Mouse (Mus musculus): ENCODE measurements around the gene Arpc5.
A peak's percentile ranks its signal among the peaks of the same experiment; 100 is the strongest.
"Not testable (repeated sequence)": the region's sequence is repeated elsewhere in the genome, so short reads cannot be mapped to it uniquely, and the experiment has no call there.

Arpc5 gene

GRCm38 (mm10) chr1:152779071-152779737 lies 12.9 kb downstream of the Arpc5 start:
- peak; percentile 41 for DNase-seq (ENCODE audit: low spot score)

DNA sequence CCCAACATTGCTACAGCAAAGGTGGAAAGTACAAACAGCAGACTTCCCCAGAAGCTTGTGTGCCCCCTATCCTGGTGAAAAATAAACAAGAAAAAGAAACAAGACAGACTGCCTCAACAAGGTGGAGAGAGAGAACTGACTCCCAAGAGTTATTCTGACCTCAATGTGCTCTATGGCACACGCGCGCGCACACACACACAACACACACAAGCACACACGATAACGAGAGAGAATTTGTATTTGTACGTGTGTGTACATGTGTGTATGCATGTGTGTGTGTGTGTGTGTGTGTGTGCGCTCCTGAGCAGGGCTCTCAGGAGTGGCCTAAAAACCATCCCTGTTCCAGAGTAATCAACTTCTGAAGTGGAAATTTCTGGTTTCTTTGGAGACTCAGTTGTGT lies 18.3 kb downstream of the Arpc5 start:
- DNase-seq (ENCODE audit: low spot score) = no peak

DNA sequence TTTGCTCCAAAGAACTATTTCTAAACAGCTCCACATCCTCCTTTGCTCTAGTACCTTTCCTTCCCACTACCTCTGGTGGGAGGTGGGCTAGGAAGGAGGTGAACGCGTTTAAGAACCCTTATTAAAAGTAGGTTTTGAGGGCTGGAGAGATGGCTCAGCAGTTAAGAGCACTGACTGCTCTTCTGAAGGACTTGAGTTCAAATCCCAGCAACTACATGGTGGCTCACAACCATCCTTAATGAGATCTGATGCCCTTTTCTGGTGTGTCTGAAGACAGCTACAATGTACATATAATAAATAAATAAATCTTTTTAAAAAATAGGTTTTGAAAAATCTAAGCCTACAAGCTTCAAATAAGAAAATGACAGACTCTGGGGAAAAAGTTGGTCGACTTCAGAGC lies 19.1 kb downstream of the Arpc5 start:
- DNase-seq (ENCODE audit: low spot score) = not testable (repeated sequence)

DNA sequence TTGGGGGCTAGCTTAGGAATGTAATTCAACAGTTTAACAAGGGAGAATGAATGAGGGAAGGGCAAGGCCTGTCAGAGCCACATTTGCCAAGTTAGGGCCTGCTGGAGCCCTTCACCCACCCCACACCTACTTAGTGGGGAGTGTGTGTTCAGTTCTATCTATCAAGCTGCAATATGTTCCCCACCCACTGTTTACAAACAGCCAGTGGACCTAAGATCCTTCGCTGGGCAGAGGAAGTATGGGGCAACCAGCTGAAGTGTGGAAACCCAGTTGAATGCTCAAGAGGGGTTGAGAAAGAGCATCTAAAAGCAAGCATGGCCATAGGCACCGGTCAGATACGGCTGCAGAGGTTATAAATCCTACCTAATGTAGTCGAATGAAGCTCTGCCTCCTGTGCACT lies 20.6 kb downstream of the Arpc5 start:
- no peak for DNase-seq (ENCODE audit: low spot score)

DNA sequence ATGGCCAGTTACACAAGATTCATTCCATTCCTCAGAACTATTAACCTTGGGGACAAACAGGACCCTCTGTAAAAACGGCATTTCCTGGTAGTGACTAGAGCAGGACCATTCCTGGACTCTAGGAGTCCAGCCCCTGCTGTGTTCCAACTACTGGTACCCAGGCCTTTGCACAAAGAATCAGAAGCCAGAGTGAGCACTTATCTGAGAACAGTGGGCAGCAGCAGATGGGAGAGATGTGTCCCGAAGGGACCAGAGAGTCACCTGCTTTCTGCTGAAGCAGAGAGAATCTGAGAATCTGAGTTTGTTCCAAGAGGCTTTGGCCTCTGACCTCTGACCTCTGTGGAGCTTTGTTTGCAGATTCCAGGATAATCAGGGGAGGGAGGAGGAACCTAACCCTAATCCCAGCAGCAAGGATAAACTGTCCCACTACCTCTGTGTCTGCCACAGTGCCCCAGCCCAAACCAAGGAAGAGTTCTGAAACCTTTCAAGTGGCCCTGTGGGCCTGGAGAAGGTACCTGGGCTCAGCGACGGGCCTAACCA lies 21.8 kb downstream of the Arpc5 start:
- no peak for DNase-seq (ENCODE audit: low spot score)

DNA sequence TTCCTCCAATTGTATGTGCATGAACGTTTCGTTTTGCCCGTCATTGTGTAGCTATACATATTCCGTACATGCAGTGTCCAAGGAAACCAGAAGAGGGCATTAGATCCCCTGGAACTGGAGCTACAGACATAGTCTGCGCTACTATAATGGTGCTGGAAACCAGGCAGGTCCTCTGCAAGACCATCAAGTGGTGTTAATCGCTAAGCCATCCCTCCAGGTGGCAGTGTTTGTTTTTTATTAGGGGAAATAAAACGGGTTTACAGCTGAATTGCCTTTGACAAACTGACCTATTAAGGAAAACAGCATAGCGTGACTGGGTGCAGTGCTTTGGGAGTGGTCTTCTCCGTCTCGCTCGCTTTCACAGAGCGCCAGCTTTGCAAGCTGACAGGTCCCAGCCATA lies 23.9 kb downstream of the Arpc5 start:
- DNase-seq (ENCODE audit: low spot score) = no peak

DNA sequence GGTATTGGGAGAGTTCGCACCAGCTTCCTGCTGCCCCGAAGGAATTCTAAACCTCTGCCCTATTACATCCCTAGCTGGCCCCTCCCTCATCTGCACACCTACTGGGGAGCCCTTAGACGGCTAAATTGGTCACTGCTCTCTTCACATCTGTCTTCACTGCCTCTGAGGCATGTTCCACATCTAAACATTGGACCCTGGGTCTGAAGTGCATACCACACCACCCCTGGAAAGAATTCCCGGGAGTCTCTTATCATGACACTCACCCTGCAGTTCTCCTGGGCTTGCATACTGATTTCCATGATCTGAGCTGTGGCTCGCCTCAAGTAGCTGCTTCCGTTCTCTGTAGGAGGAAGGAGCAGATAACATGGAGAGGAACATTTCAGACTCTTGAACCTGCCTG lies 24.5 kb downstream of the Arpc5 start:
- DNase-seq (ENCODE audit: low spot score) = no peak

GRCm38 (mm10) chr1:152791269-152791668 lies 24.9 kb downstream of the Arpc5 start:
- no peak for DNase-seq (ENCODE audit: low spot score)

GRCm38 (mm10) chr1:152792736-152793494 lies 26.6 kb downstream of the Arpc5 start:
- no peak for DNase-seq (ENCODE audit: low spot score)

- no peak for DNase-seq (ENCODE audit: low spot score)
These were observed 27.3 kb downstream of the Arpc5 start for GRCm38 (mm10) chr1:152793495-152794130.

DNA sequence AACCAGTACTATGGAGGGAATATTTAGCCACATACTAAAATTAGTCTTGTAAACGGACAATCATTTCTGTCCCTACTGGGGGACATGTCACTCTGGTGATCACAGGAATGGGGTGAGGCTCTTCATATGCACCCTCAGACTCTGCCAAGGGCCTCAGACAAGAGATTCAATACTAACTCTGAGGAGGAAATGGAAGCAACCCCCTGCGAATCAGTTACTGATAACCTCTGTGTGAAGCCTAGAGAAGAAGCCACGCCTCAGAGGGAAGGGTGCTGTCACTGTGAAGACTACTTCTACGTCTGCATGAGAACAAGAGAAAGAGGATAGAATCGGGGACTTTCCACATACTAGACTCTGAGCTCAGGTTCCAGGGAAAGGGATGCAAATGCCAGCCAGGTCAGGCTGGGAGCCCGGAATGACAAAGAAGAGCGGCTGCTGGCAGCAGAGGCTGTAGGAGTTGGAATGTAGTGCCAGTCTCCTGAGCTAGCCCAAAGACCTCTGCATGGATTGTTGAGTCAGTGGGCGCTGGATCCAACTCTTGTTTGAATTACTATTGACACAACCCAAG lies 29.4 kb downstream of the Arpc5 start:
- no peak for DNase-seq (ENCODE audit: low spot score)

GRCm38 (mm10) chr1:152796683-152797263 lies 30.4 kb downstream of the Arpc5 start:
- DNase-seq (ENCODE audit: low spot score) = no peak

- no peak for DNase-seq (ENCODE audit: low spot score)
These were observed 31.8 kb downstream of the Arpc5 start for GRCm38 (mm10) chr1:152798125-152798524.

DNA sequence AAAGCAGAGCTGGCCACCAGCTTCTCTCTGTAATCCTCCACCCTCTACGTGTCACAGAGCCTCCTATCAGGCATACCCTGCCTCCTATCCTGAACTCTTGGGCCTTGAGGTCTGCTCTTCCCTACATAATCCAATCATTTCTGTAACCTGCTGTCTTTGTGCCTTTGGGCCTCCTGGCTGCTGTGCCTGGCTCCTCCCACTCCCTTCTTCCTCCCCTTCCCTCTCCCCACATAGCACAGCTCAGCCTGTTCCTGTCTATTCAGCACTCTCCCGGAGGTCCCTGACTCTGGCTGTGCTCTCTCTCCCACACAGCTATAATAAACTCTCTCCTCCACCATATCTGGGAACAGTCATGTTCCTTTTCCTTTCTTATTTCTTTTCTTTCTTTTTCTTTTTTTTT lies 33.6 kb downstream of the Arpc5 start, which contains the start of gene Ncf2:
Gene Ncf2, plus strand, starts transcription at position 298 of the 400 bp plus-strand sequence.
- no peak for DNase-seq (ENCODE audit: low spot score)

DNA sequence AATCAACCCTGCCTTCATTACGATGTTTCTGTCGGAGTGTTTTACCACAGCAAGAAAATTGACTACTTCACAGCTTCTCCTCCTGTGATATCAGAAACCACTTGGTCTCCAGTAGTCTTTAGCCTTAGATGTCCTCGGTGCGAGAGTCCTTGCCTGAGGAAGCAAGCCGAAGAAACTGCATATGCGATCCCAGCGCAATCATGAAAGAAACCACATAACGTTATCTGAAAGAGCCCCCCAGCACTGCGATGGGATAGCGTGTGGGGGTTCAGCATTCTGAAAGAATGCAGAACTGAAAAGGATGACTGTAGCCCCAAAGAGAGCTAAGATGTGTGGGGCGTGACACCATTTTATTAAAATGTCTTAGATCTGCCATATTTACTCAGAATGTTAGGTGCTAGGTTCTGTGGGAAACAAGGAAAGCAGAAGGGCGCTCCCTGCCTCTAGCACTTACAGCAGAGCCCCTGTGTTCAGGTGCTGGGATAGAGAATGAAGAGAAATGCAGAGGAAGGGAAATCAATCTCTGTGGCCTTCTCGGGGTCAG lies 34.4 kb downstream of the Arpc5 start:
- no peak for DNase-seq (ENCODE audit: low spot score)

- no peak for DNase-seq (ENCODE audit: low spot score)
These were observed 38.6 kb downstream of the Arpc5 start for GRCm38 (mm10) chr1:152804907-152805306.

DNA sequence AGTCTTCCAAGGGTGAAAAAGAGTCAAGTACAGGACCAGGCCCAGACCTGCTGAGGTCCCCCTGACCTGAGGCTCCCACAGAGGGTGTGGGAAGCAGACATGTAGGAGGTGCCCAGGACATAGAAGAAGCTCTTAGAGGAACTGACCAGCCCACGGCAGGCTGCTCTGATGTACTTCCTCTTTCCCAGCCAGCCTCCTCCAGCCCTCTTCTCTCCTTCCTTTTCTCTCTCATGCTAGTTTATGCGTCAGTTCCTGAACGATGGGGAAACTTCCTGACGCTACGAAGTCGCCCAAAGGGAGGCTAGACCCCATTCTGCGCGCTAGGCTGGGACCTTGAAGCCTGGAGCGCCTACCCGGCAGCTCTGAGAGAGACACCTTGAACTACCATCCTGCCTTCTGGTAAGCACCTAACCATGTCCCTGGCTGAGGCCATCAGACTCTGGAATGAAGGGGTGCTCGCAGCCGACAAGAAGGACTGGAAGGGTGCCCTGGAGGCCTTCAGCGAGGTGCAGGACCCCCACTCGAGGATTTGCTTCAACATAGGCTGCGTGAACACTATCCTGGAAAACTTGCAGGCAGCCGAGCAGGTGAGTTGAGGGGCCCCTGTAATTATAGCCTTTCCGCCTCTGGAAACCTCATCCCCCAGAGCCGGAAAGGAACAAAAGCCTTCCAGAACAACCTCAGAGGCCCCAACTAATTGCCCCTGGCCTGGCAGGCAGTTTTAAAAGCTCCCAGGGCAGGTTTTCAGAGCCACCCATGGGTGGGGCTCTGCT lies 41.5 kb downstream of the Arpc5 start:
- DNase-seq (ENCODE audit: low spot score) = no peak

DNA sequence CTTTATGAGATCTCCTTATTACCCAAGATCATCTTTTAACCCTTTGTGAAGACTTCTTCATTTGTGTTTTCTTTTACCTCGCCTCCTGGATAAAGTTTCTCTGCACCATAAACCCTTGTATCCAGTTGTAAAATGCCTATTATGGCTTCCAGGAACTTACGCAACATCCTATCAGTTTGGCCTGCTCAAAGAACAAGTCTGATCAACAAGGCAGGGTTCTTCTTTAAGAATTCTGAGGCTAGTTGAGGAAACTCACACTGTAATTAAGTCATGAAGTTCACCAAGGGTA lies 42.0 kb downstream of the Arpc5 start:
- DNase-seq (ENCODE audit: low spot score) = no peak

DNA sequence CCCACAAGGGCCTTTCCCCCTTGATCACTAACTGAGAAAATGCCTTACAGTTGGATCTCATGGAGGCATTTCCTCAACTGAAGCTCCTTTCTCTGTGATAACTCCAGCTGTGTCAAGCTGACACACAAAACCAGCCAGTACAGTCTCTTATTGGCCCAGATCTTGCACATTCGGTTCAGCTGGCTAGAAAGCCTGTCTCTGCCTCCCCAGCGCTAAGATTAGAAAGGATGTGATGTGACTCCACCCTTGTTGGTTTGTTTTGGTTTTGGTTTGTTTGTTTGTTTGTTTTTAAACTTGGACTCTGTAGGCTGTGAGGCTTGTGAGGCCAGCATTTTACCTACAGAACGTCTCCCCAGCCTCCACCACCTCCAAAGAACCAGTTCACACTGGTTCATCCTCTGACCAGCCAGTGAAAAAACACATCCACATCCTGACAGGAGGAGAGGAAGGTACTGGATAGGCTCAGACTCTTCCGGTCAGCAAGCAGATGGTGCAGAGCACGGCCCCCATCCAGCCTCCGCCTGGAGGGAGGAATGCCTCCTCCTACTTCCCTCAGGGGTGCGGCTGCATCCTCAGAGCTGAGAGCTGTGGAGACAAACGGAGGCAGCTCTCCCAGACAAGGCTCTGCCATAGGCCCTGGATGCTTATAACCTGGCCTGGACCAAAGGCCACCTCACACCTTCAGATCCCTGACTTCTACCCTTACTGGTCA lies 43.4 kb downstream of the Arpc5 start:
- DNase-seq (ENCODE audit: low spot score) = no peak

DNA sequence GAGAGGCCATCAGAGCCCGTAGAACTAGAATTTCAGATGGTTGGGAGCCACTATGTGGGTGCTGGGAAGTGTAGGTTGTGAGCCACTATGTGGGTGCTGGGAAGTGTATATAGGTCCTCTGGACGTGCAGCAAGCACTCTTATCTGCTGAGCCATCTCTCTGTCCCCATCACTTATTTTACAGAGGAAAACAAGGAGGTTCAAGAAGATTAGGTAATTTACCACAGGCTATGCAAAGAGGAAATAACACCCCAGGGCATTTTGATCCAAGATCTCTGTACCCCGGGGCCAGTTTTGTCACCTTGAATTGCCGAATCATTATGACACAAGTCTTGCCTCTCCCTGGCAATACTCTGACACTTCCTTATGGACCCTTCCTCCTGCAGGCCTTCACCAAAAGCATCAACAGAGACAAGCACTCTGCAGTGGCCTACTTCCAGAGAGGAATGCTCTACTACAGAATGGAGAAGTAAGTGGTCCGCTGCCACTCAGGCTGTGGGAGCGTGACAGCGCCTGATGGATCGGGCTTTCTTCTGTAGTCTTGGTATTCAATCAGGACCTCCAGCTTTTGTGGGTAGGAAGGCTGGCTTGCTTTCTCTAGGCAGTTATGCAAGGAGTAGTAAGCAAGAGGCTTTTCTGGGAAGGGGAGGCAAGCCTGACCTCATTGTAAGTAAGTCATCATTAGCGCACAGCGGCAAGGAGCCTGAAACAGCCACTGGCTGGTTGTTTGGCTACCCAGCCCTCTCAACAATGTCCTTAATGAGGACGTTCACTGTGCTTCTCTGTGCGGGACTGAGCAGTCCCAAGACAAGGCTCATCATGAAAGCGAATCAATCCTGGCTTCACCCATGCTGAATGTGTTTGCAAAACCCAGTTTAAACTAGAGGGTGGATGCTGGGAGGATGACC lies 44.4 kb downstream of the Arpc5 start:
- no peak for DNase-seq (ENCODE audit: low spot score)
